Mouse (Mus musculus) regulatory T cell (primary cell): ENCODE results near the gene Lalba.

Experiments
- in situ Hi-C: fragments of 300-600 bp; cut with MboI, MseI; formaldehyde crosslinking; loops from one replicate; pipeline ENCODE4 v1.15.1; 2025; ENCODE audit warnings: high pct_unique_total_duplicates

Gene Lalba

GRCm38 (mm10) chr15:98482701-98483100, at the start of gene Lalba:
Gene Lalba, minus strand, starts transcription at chr15:98482721.
- in situ Hi-C loops, result no loop called here

- in situ Hi-C loops, result no loop called here
Observed at GRCm38 (mm10) chr15:98532281-98532680, 49.8 kb upstream of the Lalba start.

DNA sequence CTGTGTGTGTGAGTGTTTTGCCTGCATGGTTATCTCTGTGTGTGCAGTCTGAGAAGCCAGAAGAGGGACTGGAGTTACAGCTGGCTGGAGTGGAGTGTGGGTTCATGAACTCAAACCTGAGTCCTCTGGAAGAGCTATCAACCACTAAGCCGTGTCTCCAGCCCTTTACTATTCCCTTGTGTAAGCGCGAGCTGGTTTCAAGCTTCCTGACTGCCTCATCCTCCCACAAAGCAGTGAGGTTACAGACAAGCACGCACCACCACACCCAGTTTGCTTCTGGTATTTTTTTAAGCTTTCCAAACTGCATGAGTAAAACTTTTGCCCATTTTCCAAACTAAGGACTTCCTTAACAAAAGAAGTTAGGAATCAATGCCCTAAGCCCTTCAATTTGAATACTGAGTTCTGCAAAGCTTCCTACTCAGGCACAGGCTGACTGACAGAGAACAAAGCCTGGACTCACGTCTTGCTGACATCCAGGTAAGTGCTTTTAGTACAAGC, 45.6 kb upstream of the Lalba start:
- in situ Hi-C loops, result no loop called here

DNA sequence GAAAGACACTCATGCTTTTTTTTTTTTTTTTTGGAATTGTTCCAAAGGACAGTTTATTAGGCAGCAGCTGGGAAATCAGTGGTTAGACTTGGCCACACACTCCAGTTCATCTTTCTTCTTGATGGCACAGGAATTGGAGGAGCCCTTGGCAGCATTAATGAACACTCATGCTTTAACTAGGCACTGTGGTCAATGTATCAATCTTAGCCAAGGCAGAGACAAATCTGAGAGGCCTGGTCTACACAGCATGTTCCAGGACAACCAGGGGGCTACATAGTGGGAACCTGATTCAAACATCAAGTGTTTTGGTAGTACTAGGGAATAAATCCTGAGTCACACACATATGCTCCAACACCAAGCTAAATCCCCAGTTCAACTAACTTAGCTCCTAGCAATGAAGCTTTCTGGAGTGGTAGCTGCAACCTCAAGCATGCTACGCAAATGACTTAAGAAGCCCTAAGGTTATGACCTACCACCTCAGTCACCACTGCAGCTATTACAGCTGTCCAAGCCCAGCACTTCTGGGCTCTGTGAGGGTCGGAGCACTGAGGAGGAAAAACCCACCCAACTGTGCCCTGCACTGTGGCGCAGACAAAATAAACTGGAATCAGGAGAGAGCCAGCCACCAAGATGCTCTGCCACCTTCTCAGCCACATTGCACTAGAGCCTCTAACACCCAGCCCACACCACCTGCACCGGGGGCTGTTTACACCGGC, 44.7 kb upstream of the Lalba start:
- in situ Hi-C loops, result no loop called here

- in situ Hi-C loops, result no loop called here
Observed at GRCm38 (mm10) chr15:98526057-98526456, 43.5 kb upstream of the Lalba start.

DNA sequence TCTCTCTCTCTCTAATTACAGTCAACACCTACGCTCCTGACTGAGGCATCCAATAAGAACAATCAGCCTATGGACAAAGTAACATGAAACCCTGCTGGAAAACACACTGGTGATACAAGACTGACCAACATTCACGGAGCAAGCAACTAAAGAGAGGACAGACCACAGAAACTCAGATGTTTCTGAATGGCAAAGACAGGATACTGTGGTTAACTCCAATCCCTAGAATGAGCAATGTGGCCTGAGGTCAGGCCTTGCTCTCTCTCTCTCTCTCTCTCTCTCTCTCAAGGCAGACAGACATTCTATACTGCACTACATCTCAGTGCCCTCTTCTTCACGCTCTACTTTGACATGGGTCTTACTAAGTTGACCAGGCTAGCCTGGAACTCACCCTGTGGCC, 38.7 kb upstream of the Lalba start:
- in situ Hi-C loops, result no loop called here

- in situ Hi-C loops, result loop anchor here (10.0 kb wide), 1 partner anchor 423 kb away; the partner anchor contains the start of genes Pfkm and Senp1
Observed at GRCm38 (mm10) chr15:98517380-98518355, 35.1 kb upstream of the Lalba start.

DNA sequence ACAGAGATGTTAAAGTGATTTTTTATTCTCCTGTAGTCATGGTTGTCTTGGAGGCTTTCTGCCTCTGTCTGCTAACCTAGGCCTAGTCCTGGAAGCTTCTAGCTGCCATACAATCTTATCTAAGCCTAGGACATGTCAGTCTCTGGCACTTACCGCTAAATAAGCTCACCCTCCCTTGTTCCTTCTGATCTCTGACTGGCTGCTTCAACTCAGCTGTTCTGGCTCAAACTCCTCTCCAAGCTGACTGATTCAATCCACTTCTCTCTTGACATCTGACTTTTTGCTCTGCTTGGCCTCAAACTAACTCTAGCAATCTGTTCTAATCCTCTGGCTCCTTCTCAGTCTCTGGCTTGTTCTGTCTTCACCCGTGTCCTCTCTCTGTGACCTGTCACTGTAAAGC, 32.3 kb upstream of the Lalba start:
- in situ Hi-C loops, result loop anchor here (5.0 to 10.0 kb wide), 2 partner anchors 117 to 420 kb away; partner anchors contain the start of genes Cacnb3, Pfkm and Senp1

DNA sequence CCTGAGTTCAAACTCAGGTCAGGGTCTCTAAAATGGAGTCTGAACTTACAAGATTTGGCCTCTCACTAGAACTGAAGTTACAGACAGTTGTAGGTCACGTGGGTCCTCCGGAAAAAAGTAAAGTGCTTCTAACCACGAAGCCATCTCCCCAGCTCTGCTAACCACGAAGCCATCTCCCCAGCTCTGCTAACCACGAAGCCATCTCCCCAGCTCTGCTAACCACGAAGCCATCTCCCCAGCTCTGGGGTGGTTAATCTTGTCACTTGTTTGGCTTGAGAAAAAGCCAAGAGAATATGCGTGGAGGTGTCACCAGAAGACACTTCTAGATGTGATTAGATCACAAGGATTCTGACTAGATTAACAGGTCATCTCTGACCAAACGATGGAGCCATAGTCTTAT, 31.6 kb upstream of the Lalba start:
- in situ Hi-C loops, result loop anchor here (5.0 to 10.0 kb wide), 2 partner anchors 118 to 419 kb away; partner anchors contain the start of genes Cacnb3, Pfkm and Senp1

DNA sequence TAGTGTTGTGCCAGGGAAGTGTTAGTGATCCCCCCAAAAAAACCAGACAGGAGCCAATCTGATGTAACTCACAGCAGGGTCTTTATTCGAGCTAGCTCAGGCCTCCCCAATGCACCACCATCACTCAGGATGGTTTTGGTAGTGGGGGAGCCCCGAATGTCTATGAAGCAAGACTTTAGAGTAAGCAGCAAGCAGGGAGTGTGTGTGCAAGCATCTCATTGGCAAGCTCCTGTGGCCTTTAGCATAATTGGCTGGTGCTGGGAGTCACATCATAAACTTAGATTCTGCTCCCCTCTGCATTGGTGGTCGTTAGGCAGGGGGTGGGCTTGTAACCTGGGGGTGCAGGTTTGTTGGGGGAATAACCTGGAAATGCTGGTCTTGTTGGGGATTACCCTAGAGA, 31.2 kb upstream of the Lalba start:
- in situ Hi-C loops, result loop anchor here (5.0 to 10.0 kb wide), 2 partner anchors 119 to 419 kb away; partner anchors contain the start of genes Cacnb3, Pfkm and Senp1

- in situ Hi-C loops, result loop anchor here (5.0 to 10.0 kb wide), 2 partner anchors 119 to 418 kb away; partner anchors contain the start of genes Cacnb3, Pfkm and Senp1
Observed at GRCm38 (mm10) chr15:98512799-98513321, 30.3 kb upstream of the Lalba start.

DNA sequence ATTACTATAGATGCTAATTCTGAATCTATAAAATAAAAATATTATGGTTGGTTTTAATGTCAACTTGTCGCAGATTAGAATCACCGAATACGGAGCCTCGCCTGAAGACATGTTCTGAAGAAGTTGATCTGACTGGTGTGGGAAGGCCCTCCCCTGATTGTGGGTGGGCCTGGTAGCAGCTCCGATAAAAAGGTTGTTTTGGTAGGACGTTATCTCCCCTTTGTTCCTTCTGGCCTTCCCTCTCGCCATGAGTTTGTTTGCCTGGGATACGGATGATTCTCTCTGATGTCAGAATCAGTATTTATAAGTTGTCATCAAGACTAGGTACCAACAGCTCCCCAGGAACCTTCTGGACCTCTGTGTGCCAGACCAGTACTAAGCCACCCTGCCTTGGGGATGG, 29.7 kb upstream of the Lalba start:
- in situ Hi-C loops, result loop anchor here (5.0 to 10.0 kb wide), 2 partner anchors 120 to 417 kb away; partner anchors contain the start of genes Cacnb3, Pfkm and Senp1

GRCm38 (mm10) chr15:98511386-98511928, 28.9 kb upstream of the Lalba start:
- in situ Hi-C loops, result loop anchor here (5.0 to 10.0 kb wide), 2 partner anchors 121 to 417 kb away; partner anchors contain the start of genes Cacnb3, Pfkm and Senp1

DNA sequence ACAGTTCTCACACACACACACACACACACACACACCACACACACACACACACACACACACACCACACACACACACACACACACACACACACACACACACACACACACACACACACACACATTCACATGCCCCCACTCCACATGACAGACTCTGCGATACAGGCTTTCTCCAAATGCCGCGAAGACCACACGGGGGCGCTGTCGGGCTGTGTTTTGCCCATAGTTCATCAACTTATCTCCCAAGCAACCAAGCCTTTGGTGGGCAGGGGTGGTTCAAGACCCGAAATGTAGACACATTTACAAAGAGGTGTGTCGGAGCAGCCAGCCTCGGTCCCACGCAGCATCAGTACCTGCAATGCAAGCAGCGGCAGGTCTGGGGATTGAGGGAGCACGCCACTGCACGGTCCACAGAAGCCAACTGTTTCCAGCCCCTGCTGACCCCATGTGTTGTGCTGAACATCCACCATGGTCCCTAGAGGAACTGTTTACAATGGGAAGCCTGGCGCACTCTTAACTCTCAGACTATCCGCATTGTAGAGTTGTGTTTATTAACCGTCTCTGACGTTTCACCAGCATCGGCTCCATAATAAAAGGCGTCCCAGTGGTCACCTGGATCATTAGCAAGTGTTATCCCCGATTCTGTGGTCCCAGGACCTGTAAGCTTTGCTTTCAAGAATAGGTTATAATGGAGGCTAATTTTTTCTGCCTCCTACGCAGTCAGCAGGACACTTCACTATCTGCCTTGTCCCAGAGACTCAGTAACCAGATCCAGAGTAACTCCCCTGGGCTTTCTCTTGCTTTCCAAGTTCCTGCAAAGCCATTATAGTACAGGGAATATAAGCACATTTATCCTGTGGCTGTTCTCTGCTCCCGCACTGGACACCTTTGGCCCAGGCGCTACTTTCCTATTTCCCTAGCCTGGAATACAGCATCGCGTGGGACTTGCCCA, 28.2 kb upstream of the Lalba start:
- in situ Hi-C loops, result loop anchor here (5.0 to 10.0 kb wide), 2 partner anchors 122 to 416 kb away; partner anchors contain the start of genes Cacnb3, Pfkm and Senp1

- in situ Hi-C loops, result no loop called here
Observed at GRCm38 (mm10) chr15:98509387-98509786, 26.9 kb upstream of the Lalba start.

DNA sequence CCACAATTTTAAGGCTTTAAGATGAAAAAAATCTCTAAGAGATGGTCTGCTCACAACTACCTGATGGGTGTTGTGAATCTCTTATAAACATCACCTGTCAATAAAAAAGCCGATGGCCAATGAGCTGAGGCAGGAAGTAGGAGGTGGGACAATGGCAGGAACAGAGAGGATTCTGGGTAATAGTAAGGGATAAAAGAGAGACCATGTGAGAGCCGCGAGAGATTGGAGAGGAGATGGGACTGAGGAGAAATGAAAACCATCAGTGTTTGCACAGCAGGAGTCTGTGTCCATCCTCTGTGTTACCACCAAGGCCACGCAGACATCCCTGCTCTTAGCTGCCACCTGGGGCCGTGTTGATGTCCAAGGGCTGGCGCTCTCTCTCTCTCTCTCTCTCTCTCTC, 24.8 kb upstream of the Lalba start:
- in situ Hi-C loops, result no loop called here

- in situ Hi-C loops, result no loop called here
Observed at GRCm38 (mm10) chr15:98506253-98506957, 23.9 kb upstream of the Lalba start.

- in situ Hi-C loops, result no loop called here
Observed at GRCm38 (mm10) chr15:98504514-98504913, 22.0 kb upstream of the Lalba start.

DNA sequence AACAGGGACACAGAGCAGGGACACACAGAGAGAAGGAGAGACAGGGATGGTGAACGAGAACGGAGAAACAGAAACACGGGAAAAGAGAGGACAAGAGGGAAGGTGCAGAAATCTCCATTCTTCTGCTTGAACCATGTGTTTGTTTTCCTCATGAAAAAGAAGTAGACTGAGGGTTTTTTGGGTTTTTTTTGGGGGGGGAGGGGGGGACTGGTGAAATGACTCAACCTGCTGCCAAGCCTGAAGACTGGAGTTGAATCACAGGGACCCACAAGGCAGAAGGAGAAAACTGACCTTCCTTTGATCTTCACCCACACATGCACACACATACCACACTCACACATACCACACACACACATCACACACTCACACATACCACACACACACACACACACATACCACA, 20.8 kb upstream of the Lalba start:
- in situ Hi-C loops, result no loop called here
